Mouse (Mus musculus): Measurements from ENCODE around the gene Fuom. TPM values are rescaled to one million over a fixed set of nuclear protein-coding genes. Genes with fewer than 3 reads are reported as not detected.

The Fuom gene
- 14.6 and 16.2 TPM in 2 replicates for polyA plus RNA-seq (2012)

GRCm38 (mm10) chr7:140101993-140102860 lies at the start of gene Fuom:
Fuom (minus strand) TSS chr7:140102441.

DNA sequence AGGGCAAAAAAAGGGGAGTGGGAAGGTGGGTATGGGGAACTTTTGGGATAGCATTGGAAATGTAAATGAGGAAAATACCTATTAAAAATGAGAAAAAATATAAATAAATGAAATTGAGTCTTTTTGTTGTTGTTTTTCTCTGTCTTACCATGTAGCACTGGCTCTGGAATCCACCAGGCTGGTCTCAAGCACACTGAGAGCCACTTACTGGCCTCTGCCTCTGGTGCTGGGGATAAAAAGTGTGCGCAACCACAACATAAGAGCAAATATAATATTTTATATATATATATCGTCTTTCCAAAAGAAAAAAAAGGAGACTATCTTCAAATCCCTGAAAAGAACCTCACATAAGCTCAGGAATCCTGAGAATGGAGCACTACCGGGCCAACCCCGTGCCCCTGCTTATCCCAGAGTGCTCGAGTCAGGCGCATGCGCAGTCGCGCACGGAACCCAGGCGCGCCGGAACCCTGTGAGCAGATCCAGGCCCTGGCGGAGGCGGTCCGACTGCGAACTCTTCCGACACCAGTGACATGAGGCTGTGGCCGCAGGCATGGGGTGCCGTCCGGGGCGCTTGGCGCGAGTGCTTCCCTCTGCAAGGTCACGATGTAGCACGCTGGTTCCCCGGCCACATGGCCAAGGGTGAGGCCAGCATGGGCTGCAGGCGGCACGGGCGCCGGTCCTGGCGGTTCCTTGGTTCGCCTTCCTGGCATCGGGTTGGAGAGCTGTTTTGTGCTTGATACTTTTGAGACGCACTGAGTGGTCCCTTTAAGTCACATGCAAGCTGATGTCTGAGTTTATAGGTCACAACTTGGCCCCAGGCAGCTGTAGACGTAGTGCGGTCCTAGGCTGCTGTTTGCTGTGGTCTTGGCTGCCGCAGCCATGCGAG lies 35.1 kb upstream of the Fuom start, which contains the start of gene Mtg1:
TSS of gene Mtg1 (plus strand) at position 430 of the 886 bp plus-strand sequence.

GRCm38 (mm10) chr7:140116329-140117054 lies 14.3 kb upstream of the Fuom start, which contains the start of gene Echs1:
Echs1 (minus strand) TSS chr7:140116476.

GRCm38 (mm10) chr7:140115583-140116328 lies 13.5 kb upstream of the Fuom start, which contains the start of gene Paox:
Paox (plus strand) TSS chr7:140115799.

GRCm38 (mm10) chr7:140092924-140093528 lies 9.2 kb downstream of the Fuom start, which contains the start of gene Prap1:
Prap1 (plus strand) TSS chr7:140093395.

DNA sequence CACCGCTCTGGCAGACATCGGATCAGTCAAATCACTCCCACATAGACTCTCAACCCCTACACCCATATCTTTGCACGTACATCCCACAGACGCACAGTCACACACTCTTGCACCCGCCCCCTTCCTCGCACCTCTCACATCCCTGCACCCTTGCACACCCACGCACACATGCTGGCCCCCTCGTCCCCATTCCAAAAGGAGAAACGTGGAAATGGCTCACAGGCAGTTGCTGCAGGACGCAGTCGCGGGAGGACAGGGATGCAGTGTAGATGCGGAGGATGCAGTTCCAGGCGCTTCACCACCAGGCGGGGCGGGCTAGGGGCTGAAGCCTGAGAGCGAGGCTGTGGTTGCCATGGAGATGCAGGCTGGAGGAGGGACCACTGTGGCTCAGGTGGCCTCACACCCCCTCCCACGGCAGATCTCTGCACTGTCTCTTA lies 20.0 kb downstream of the Fuom start, which contains the start of gene Caly:
TSS of gene Caly (minus strand) at position 307 of the 437 bp plus-strand sequence.

DNA sequence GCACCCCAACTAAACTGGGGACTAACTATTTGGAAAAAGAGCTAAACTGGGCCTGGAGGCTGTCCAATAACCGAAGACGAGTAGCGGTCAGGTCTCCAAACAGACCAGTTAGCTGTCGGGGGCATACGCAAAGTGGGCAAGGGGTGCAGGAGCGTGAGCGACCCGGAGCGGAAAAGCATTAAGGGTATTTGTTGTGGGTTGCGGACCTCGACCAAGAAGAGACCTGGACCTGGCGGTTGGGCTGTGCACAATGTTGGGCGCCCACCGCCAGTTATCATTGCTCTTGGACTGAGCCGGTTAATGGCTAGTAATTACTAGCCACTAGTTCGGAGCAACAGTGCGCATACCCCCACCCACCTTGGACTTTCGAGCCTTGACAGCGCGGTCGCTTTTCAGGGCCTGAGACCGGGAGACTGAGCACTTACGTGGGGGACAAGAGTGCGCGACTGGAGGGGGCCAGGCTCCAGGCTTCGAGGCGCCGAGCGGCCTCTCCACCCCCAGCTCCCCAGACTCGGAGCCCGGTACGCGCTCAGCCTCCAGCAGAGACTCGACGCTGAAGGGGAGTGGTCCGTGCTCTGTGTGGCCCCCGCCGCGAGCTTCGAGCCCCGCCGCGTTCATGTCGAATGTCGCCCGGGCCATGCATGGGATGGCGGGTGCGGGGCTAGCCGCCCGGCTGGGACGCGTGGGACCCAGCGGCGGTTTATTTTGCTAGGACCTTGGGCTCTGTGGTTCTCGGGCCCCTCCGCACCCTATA lies 53.7 kb downstream of the Fuom start, which contains the start of gene Msx3:
TSS of gene Msx3 (minus strand) at position 729 of the 754 bp plus-strand sequence.

Other genes with a start within 250 kb of the Fuom start
- not detected in 2 replicates for gene Kndc1, start 207.7 kb downstream of the Fuom start, polyA plus RNA-seq (2012)
- gene Utf1, start 158.7 kb downstream of the Fuom start, polyA plus RNA-seq (2012) = 1.00 and 1.1 TPM in 2 replicates
- 0.28 and 0.29 TPM in 2 replicates for gene 6430531B16Rik, start 123.7 kb downstream of the Fuom start, polyA plus RNA-seq (2012)
- 3.1 and 7.5 TPM in 2 replicates for gene Adam8, start 109.9 kb downstream of the Fuom start, polyA plus RNA-seq (2012)
- gene Zfp511, start 66.0 kb downstream of the Fuom start, polyA plus RNA-seq (2012) = 19.1 and 20.0 TPM in 2 replicates
- 8.3 and 8.4 TPM in 2 replicates for gene Tubgcp2, start 65.8 kb downstream of the Fuom start, polyA plus RNA-seq (2012)
- gene Msx3, start 53.4 kb downstream of the Fuom start, polyA plus RNA-seq (2012) = not detected in 2 replicates
- 0.05 and 0.50 TPM in 2 replicates for gene Caly, start 19.9 kb downstream of the Fuom start, polyA plus RNA-seq (2012)
- not detected in 2 replicates for gene Prap1, start 9.0 kb downstream of the Fuom start, polyA plus RNA-seq (2012)
- 6.8 and 8.3 TPM in 2 replicates for gene Paox, start 13.4 kb upstream of the Fuom start, polyA plus RNA-seq (2012)
- gene Echs1, start 14.0 kb upstream of the Fuom start, polyA plus RNA-seq (2012) = 7.4 and 8.2 TPM in 2 replicates
- 4.8 and 6.7 TPM in 2 replicates for gene Mtg1, start 35.1 kb upstream of the Fuom start, polyA plus RNA-seq (2012)
- not detected in 2 replicates for gene Sprn, start 52.4 kb upstream of the Fuom start, polyA plus RNA-seq (2012)
- gene Olfr522, start 62.3 kb upstream of the Fuom start, polyA plus RNA-seq (2012) = not detected in 2 replicates
- not detected in 2 replicates for gene Olfr523, start 70.8 kb upstream of the Fuom start, polyA plus RNA-seq (2012)
- gene Olfr524, start 103.5 kb upstream of the Fuom start, polyA plus RNA-seq (2012) = 0.02 TPM in 1 of 2 replicates, not detected in the other
- gene Cd163l1, start 115.8 kb upstream of the Fuom start, polyA plus RNA-seq (2012) = 0.18 TPM in 1 of 2 replicates, not detected in the other
- not detected in 2 replicates for gene 5830411N06Rik, start 144.8 kb upstream of the Fuom start, polyA plus RNA-seq (2012)
- not detected in 2 replicates for gene Olfr525, start 218.4 kb upstream of the Fuom start, polyA plus RNA-seq (2012)
- gene Olfr527, start 231.6 kb upstream of the Fuom start, polyA plus RNA-seq (2012) = not detected in 2 replicates

Data from megakaryocyte-erythroid progenitor cell, adult 5 weeks (primary cell).